Mouse (Mus musculus) ovary, postnatal 10 days (tissue): Measurements from ENCODE around the gene A030003K21Rik.
"Not testable (repeated sequence)": the region's sequence is repeated elsewhere in the genome, so short reads cannot be mapped to it uniquely, and the experiment has no call there.

Source experiments
- DNase-seq: peaks from one replicate; pipeline ENCODE4 v3.0.0; 2022; ENCODE audit warnings: low spot score

Gene A030003K21Rik

DNA sequence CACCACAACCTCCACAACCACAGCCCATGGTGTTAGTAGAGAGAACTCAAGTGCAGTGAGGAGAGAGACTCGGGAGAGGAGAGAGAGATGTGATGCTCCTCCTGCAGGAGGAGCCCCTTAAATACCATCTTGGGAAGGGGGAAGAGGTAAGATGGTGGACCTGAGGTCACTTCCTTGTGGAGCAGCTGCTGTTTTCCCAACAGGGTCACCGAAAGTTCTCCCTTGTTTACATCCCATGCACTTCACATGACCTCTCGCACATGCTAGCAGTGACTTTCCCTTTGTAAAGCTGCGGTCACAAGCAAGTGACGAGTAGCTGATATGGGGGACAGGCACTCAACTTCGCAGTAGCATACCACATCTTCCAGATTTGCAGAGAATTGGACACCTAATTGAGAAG lies at the start of gene A030003K21Rik:
Gene A030003K21Rik (minus strand): TSS at position 94 of the 400 bp plus-strand sequence.
- DNase-seq, result not testable (repeated sequence)

- DNase-seq, result no peak
Observed at GRCm38 (mm10) chr1:82992093-82992492, 48.9 kb upstream of the A030003K21Rik start.

- DNase-seq, result no peak
Observed at GRCm38 (mm10) chr1:82991596-82991995, 48.4 kb upstream of the A030003K21Rik start.

- no peak for DNase-seq
Observed at GRCm38 (mm10) chr1:82991062-82991461, 47.9 kb upstream of the A030003K21Rik start.

DNA sequence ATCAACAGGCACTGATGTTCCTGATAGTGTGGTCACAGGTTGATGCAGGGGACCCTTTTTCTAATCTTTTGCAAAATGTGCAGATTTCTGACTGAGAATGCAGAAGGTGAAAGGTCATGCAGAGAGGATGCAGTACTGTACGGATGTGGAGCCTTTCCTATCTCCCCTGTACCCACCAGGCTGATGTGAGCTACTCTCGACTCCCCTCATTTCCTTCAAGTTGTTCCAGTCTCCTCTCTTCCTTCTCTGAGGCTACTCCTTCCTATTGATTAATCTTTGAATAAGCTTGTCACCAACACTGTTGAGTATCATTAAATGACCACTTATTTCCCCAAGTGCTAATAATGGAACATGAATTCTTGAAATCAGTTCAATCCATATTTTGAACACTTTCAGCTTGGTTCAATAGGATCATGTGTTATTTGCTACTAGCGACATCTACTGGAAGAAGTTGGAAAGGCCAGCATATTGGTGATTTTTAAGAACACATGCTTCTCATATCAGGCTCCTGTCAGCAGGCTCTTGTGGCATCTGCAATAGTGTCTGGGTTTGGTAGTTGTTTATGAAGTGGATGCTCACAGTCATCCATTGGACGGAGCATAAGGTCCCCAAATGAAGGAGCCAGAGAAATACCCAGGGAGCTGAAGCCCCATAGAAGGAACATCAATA lies 44.5 kb upstream of the A030003K21Rik start:
- DNase-seq, result no peak

- no peak for DNase-seq
Observed at GRCm38 (mm10) chr1:82986738-82987137, 43.5 kb upstream of the A030003K21Rik start.

DNA sequence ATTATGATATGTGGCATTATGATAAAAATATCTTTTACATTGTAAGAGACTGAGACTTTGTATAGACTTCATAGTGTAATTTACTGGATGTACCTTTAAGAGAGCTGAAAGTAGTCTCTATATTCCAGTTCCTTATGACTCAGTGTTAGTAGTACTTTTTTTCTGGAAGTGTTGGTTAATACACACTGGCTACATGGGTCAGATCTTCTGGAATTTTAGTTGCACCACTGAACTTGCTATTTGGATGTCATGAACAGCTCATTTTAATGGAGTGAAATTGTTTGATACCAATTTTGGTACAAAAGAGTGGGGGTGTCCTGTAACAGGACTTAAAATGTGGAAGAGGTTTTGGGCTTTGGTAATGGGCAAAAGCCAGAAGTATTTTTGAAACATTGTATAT lies 34.7 kb upstream of the A030003K21Rik start:
- no peak for DNase-seq

- DNase-seq, result no peak
Observed at GRCm38 (mm10) chr1:82975750-82976149, 32.6 kb upstream of the A030003K21Rik start.

GRCm38 (mm10) chr1:82974342-82974741 lies 31.2 kb upstream of the A030003K21Rik start:
- DNase-seq, result no peak

GRCm38 (mm10) chr1:82973901-82974300 lies 30.7 kb upstream of the A030003K21Rik start:
- no peak for DNase-seq

DNA sequence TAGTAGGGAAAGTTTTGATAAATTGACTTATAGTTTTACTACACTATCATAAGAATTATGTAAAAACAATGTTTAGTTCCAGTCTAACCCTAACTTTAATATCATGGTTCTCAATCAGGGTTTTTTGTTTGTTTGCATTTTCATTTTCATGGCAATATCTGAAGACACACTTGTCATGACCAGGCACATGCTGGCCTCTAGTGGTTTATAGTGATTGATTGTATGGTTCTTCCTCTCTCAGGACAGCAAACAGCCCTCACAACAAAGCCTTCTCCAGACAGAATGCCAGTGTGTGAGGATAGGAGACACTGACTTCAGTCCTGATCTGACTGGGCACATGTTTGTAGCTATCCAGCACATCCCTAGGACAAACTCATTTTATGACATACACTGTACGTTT lies 30.1 kb upstream of the A030003K21Rik start:
- DNase-seq, result no peak

DNA sequence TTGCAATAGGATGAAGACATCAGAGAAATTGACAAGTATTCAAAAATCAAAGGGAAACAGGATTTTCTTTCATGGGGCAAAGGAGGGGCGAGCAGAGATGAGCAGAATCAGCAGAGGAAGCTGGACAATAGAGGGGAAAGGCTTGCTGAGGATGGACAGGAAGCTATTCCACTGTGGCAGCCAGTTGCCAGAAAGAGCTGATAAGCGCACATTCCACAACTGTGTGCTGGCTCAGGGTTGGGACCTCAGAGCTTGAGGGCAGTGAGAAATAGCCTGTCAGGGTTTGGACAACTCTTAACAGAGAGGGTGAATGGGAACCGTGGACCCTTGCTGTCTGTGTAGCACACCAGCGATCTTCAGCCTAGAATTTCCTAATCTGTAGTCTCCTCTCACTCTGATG lies 28.9 kb upstream of the A030003K21Rik start:
- no peak for DNase-seq

GRCm38 (mm10) chr1:82966413-82966812 lies 23.2 kb upstream of the A030003K21Rik start:
- DNase-seq, result no peak

DNA sequence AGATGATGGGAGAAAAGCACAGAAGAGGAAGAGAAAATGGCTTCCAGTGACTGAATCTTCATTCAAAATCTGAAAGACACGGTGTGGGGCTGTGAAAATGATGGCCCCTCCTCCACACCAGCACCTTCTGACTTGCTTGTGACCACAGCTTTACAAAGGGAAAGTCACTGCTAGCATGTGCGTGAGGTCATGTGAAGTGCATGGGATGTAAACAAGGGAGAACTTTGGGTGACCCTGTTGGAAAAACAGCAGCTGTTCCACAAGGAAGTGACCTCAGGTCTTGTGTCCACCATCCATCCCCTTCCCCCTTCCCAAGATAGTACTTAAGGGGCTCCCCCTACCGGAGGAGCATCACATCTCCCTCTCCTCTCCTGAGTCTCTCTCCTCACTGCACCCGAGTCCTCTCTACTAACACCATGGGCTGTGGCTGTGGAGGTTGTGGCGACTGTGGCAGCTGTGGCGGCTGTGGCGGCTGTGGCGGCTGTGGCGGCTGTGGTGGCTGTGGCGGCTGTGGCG lies 16.7 kb upstream of the A030003K21Rik start, which contains the start of gene Gm47955:
Gene Gm47955 (plus strand): TSS at position 417 of the 516 bp plus-strand sequence.
- DNase-seq, result no peak

DNA sequence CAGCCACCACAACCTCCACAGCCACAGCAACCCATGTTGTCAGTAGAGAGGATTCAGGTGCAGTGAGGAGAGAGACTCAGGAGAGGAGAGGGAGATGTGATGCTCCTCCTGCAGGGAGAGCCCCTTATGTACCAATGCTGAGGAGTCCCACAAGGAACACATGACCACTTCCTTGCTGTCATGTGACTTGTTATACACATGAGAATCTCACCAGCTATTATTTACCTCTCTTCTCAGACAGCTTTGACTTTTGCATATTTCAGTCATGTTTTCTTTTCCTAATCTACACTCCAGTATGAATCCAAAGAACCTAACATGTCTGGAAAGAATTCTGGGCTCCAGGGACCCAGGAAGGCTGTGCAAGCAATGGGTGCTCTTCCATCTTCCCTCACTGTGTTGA lies 12.7 kb upstream of the A030003K21Rik start, which contains the start of gene Gm7544:
Gene Gm7544 (minus strand): TSS at position 101 of the 400 bp plus-strand sequence.
- DNase-seq, result not testable (repeated sequence)

DNA sequence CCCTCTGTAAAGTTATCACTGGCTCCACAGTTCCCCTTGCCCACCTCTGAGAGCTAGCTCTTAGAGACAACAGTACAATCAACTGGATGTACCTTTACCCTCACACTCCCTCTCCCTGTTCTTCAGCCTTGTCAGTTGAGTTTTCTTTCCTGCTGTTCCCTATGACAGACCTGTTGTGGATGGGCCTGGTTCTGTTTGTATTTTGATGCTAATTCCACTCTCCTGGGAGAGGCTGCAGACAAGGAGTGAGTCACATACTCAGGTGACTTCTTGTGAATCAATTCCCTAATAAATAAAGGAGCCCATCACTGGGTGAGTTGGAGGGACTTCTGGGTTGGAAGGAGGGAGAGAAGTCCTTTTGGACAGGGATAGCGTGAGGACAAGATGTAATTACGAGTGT lies 5.4 kb upstream of the A030003K21Rik start:
- DNase-seq, result no peak

- not testable (repeated sequence) for DNase-seq
Observed at GRCm38 (mm10) chr1:82946029-82946428, 2.8 kb upstream of the A030003K21Rik start.

DNA sequence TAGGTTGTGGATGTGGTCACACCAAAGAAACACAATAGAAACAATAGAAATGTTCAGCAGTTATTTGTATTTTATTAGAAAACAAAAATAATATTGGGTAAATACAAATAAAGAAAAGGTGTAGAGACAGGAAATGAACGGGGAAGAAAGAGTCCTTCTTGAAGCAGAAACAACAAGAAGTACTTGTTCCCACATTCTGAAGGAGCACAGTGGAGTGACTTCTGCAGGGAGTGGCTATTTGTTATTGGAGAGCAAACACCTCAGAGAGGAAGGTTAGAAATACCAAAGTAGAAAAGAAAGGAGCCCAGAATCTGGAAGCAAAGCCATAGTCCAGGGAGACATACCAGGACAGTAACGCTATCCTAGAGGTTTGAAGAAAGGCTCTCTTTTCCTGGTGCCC lies 683 bp downstream of the A030003K21Rik start:
- not testable (repeated sequence) for DNase-seq

GRCm38 (mm10) chr1:82938666-82939065 lies 4.5 kb downstream of the A030003K21Rik start:
- no peak for DNase-seq

GRCm38 (mm10) chr1:82931326-82931725 lies 11.9 kb downstream of the A030003K21Rik start, which contains the start of gene Gm6217:
Gene Gm6217 (minus strand): TSS chr1:82931399.
- not testable (repeated sequence) for DNase-seq

GRCm38 (mm10) chr1:82930558-82930957 lies 12.6 kb downstream of the A030003K21Rik start:
- DNase-seq, result not testable (repeated sequence)

GRCm38 (mm10) chr1:82924650-82925049 lies 18.5 kb downstream of the A030003K21Rik start, which contains the start of gene A030014E15Rik:
Gene A030014E15Rik (plus strand): TSS chr1:82924917.
- DNase-seq, result no peak

- not testable (repeated sequence) for DNase-seq
Observed at GRCm38 (mm10) chr1:82913434-82913833, 29.8 kb downstream of the A030003K21Rik start.
